Mouse (Mus musculus) ovary, adult 18-20 months (tissue): ENCODE measurements around the gene Ube2f.

Experiments
- DNase-seq: peaks from one replicate; pipeline ENCODE4 v3.0.0; 2022; ENCODE audit warnings: low spot score, mixed read lengths

The Ube2f gene

GRCm38 (mm10) chr1:91237676-91238075, 12.4 kb upstream of the Ube2f start:
- no peak for DNase-seq

GRCm38 (mm10) chr1:91239112-91239511, 11.0 kb upstream of the Ube2f start:
- no peak for DNase-seq

GRCm38 (mm10) chr1:91239800-91240199, 10.3 kb upstream of the Ube2f start:
- DNase-seq = no peak

- DNase-seq = no peak
Observed at GRCm38 (mm10) chr1:91240685-91241084, 9.4 kb upstream of the Ube2f start.

GRCm38 (mm10) chr1:91241249-91241648, 8.9 kb upstream of the Ube2f start:
- no peak for DNase-seq

GRCm38 (mm10) chr1:91248242-91248641, 1.9 kb upstream of the Ube2f start:
- no peak for DNase-seq

- DNase-seq = no peak
Observed at GRCm38 (mm10) chr1:91248970-91249369, 1.1 kb upstream of the Ube2f start.

- no peak for DNase-seq
Observed at GRCm38 (mm10) chr1:91250415-91251147, 477 bp downstream of the Ube2f start.

GRCm38 (mm10) chr1:91251148-91251650, 1.1 kb downstream of the Ube2f start:
- no peak for DNase-seq

- no peak for DNase-seq
Observed at GRCm38 (mm10) chr1:91251927-91252326, 1.8 kb downstream of the Ube2f start.

- DNase-seq = no peak
Observed at GRCm38 (mm10) chr1:91257918-91258317, 7.8 kb downstream of the Ube2f start.

GRCm38 (mm10) chr1:91259794-91260193, 9.7 kb downstream of the Ube2f start:
- no peak for DNase-seq

GRCm38 (mm10) chr1:91262508-91262907, 12.4 kb downstream of the Ube2f start:
- DNase-seq = no peak

- no peak for DNase-seq
Observed at GRCm38 (mm10) chr1:91272260-91272659, 22.2 kb downstream of the Ube2f start.

GRCm38 (mm10) chr1:91276581-91276980, 26.5 kb downstream of the Ube2f start:
- no peak for DNase-seq

- no peak for DNase-seq
Observed at GRCm38 (mm10) chr1:91277480-91277879, 27.4 kb downstream of the Ube2f start.

GRCm38 (mm10) chr1:91278410-91279119, 28.5 kb downstream of the Ube2f start:
- DNase-seq = no peak

- no peak for DNase-seq
Observed at GRCm38 (mm10) chr1:91279126-91279525, 29.0 kb downstream of the Ube2f start.

- no peak for DNase-seq
Observed at GRCm38 (mm10) chr1:91282582-91282981, 32.5 kb downstream of the Ube2f start.

- DNase-seq = no peak
Observed at GRCm38 (mm10) chr1:91289375-91289774, 39.3 kb downstream of the Ube2f start.

- no peak for DNase-seq
Observed at GRCm38 (mm10) chr1:91292101-91292825, 42.2 kb downstream of the Ube2f start.

GRCm38 (mm10) chr1:91295544-91295943, 45.4 kb downstream of the Ube2f start:
- DNase-seq = no peak
